Mouse (Mus musculus): ENCODE data around the gene Metrnl. TPM values are rescaled to one million over a fixed set of nuclear protein-coding genes. Genes with fewer than 3 reads are reported as not detected.

Metrnl gene
- total RNA-seq, 2 experiments from 2014 or later: 13.4 to 48.5 TPM

- no peak for DNase-seq (ENCODE audit: low spot score in 2 of 2)
Measured at GRCm38 (mm10) chr11:121726625-121727024, 25.3 kb downstream of the Metrnl start.

- DNase-seq (ENCODE audit: low spot score in 2 of 2): no peak
Measured at GRCm38 (mm10) chr11:121734184-121734583, 32.8 kb downstream of the Metrnl start.

DNA sequence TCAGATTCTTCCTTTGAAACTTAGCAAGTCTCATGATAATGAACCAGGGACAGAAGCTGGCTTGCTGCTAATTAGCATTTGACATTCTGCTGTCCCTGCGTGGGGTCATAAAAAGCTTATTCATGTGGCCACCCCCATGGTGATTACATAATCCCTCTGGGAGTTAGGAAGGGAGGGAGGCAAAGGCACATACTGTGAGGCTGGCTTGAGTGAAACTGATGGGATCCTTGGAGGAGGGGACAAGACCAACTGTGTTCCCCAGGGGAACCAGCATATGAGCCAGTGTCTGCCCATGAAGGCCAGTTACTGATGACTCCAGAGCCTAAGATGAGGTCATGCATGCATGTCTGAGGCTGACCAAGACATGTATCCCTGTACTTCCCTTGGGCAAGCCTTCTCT is 33.5 kb downstream of the Metrnl start:
- no peak for DNase-seq (ENCODE audit: low spot score in 2 of 2)

DNA sequence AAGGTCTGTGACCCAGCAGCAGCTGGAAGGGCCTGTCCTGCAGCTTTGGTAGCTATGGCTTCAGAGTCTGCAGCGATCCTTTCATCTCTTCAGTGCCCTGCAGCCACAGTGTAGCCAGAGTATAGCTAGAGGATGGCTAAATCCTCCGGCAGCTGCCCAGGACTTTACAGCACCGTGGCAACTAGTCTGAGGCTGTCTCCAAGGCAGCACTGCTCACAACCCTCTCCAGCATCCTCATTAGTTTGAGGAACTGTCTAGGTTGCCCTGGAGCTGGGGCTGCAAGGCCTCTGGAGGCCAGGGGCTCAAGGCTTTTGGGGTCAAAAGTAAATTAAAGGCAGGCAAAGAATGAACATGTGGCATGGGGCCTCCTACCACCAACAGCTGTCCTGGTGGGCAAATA is 37.3 kb downstream of the Metrnl start:
- no peak for DNase-seq (ENCODE audit: low spot score in 2 of 2)

- no peak for DNase-seq (ENCODE audit: low spot score in 2 of 2)
Measured at GRCm38 (mm10) chr11:121740906-121741305, 39.6 kb downstream of the Metrnl start.

- DNase-seq (ENCODE audit: low spot score in 2 of 2): no peak
Measured at GRCm38 (mm10) chr11:121741433-121741832, 40.1 kb downstream of the Metrnl start.

- DNase-seq (ENCODE audit: low spot score in 2 of 2): no peak
Measured at GRCm38 (mm10) chr11:121743113-121743512, 41.8 kb downstream of the Metrnl start.

GRCm38 (mm10) chr11:121743915-121744628 is 42.7 kb downstream of the Metrnl start:
- no peak for DNase-seq (ENCODE audit: low spot score in 2 of 2)

- DNase-seq (ENCODE audit: low spot score in 2 of 2): no peak
Measured at GRCm38 (mm10) chr11:121746941-121747494, 45.7 kb downstream of the Metrnl start.

- no peak for DNase-seq (ENCODE audit: low spot score in 2 of 2)
Measured at GRCm38 (mm10) chr11:121748003-121748684, 46.8 kb downstream of the Metrnl start.

Other genes starting within 250 kb of the Metrnl start
- gene Tbcd, start 249.6 kb upstream of the Metrnl start, total RNA-seq (2021): 10 to 100 TPM; 27.9 to 36.7 TPM
- 1 to 10 TPM in 1 of 2 experiments, not detected in 1; 1.0 TPM for gene Zfp750, start 182.2 kb upstream of the Metrnl start, total RNA-seq (2021)
- 1 to 10 TPM; 4.9 to 7.1 TPM for gene B3gntl1, start 28.4 kb upstream of the Metrnl start, total RNA-seq (2021)
- not detected for gene Ptchd3, start 128.7 kb downstream of the Metrnl start, total RNA-seq (2021)